Mouse (Mus musculus): ENCODE data around the gene Ttll9. TPM values are rescaled to one million over a fixed set of nuclear protein-coding genes. Genes with fewer than 3 reads are reported as not detected.

The Ttll9 gene
- polyA plus RNA-seq, 1 experiment from 2014 or later: 1.1 TPM

DNA sequence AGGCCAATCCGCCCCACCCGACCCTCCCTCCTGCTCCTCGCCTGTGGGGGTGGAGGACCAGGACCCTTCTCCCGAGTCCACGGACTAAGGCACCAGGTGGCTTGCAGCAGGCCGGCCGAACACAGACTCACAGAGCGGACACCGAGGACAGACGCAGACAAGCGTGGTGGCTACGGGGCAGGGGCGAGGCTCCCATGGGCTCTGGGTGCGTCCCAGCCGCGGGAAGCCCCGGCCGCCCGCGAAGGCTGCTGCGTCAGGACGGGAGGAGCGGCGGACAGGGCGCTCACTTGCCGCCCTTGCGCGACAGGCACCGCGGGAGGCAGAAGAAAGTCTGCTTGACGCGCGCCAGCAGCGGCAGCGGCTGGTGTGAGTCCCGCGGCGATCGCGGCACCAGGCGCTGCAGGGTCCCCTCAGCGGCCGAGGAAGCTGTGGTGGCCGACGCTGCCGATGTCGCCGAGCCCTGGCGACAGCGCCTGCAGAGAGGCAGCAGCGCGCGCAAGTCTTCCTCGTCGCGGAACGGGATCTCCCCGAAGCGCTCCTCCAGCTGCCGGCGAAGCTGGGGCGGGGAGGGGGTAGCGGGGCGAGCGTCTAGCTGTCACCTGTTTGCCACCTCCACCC lies 19.3 kb upstream of the Ttll9 start:
- Histone ChIP-seq H3K4me1 (peaks cover 6% of the 10 kb centered on the region), H3K27ac (no peak overlapping the region), H3K4me2 (peak overlapping the region; percentile 77), H3K36me3 (no peaks in the 10 kb centered on the region), H3K4me3 (peak overlapping the region; percentile 37), H3K9me3 (no peaks in the 10 kb centered on the region), H3K9ac (peak overlapping the region; percentile 8; the same call in 1 of the 2 replicates), H3K27me3 (peaks cover 91% of the 10 kb centered on the region)
- no peak for ATAC-seq (ENCODE audit: borderline replicate concordance, extremely low read depth, low FRiP score, low TSS enrichment)
- WGBS: under 1% methylated on average over 53 of the region's 65 CpGs

DNA sequence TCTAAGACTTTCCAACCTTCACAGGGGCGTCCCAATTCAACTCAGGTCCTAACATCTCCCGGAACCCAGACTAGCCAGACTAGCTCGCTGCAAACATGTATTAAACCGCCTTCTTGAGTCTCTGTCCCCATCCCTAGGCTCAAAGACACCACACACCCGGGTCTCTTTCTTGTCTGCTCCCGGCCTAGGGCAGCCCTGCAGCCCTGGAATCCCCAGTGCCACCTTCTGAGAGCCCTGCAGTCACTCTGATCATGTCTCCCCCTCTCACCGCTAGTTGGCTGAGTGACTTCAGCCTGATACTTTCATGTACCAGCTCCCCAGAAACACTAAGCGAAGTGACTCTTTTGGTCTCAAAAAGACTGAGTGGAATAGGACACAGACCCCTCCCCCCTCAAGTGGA lies 18.7 kb upstream of the Ttll9 start:
- H3K27ac ChIP-seq: no peak overlapping the region
- H3K4me1 ChIP-seq: peaks cover 6% of the 10 kb centered on the region
- H3K4me3 ChIP-seq: peak overlapping the region; percentile 37
- H3K9ac ChIP-seq: no peak overlapping the region; the same call in 1 of the 2 replicates
- no peak for ATAC-seq (ENCODE audit: borderline replicate concordance, extremely low read depth, low FRiP score, low TSS enrichment)
- H3K36me3 ChIP-seq: no peaks in the 10 kb centered on the region
- no peaks in the 10 kb centered on the region for H3K9me3 ChIP-seq
- WGBS: 6% methylated on average over 8 of the region's 8 CpGs
- peak overlapping the region; percentile 77 for H3K4me2 ChIP-seq
- H3K27me3 ChIP-seq: peaks cover 96% of the 10 kb centered on the region

DNA sequence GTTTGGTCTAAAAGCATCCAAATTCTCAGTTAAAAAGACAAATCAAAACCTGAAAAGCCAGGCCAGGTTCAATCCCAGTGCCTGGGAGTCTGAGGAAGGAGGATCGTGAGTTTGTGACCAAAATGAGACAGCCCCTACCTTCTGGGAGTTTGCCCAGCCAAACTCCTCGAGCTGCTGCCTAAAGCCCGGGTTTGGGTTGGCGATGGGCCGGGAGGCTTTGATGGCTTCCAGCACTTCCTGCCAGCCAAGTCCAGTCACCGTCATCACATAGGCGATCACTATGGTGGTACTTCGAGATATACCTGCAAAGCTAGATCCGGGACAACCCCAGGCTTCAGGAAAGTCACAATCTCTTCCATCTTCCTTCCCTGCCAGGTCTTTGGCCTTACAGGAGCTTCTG lies 18.3 kb upstream of the Ttll9 start:
- H3K36me3 ChIP-seq: no peaks in the 10 kb centered on the region
- H3K4me3 ChIP-seq: no peak overlapping the region
- H3K9me3 ChIP-seq: no peaks in the 10 kb centered on the region
- H3K27me3 ChIP-seq: peaks cover 96% of the 10 kb centered on the region
- H3K9ac ChIP-seq: no peak overlapping the region
- 52% methylated on average over 9 of the region's 9 CpGs for WGBS
- ATAC-seq (ENCODE audit: borderline replicate concordance, extremely low read depth, low FRiP score, low TSS enrichment): no peak
- no peak overlapping the region for H3K27ac ChIP-seq
- H3K4me1 ChIP-seq: peaks cover 6% of the 10 kb centered on the region
- no peak overlapping the region for H3K4me2 ChIP-seq

DNA sequence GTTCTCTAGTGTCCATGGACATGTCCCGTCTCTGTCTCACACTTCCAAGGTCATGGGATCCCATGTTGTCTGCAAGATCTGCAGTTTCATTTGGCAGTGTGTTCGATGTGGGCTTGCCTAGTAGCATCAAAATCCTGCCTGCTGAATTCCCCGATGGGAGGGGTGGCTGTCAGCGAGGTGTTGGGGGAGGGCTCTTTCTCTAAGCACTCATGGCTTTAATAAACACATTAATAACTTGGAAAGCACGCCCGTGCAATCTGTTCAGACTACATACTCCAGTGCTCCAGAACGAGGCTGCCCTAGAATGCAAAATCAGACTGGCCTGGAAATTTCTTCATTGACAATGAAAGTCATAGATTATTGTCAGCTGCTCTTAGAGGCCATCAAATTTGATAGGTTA lies 15.2 kb upstream of the Ttll9 start:
- no peak overlapping the region for H3K9ac ChIP-seq
- H3K27me3 ChIP-seq: peaks cover 99% of the 10 kb centered on the region
- H3K4me2 ChIP-seq: no peak overlapping the region
- no peak overlapping the region for H3K27ac ChIP-seq
- no peak overlapping the region for H3K4me3 ChIP-seq
- 24% methylated on average over 7 of the region's 7 CpGs for WGBS
- no peaks in the 10 kb centered on the region for H3K36me3 ChIP-seq
- no peaks in the 10 kb centered on the region for H3K9me3 ChIP-seq
- ATAC-seq (ENCODE audit: borderline replicate concordance, extremely low read depth, low FRiP score, low TSS enrichment): peak; percentile 19; the same call in 1 of the 2 replicates
- H3K4me1 ChIP-seq: peaks cover 17% of the 10 kb centered on the region

DNA sequence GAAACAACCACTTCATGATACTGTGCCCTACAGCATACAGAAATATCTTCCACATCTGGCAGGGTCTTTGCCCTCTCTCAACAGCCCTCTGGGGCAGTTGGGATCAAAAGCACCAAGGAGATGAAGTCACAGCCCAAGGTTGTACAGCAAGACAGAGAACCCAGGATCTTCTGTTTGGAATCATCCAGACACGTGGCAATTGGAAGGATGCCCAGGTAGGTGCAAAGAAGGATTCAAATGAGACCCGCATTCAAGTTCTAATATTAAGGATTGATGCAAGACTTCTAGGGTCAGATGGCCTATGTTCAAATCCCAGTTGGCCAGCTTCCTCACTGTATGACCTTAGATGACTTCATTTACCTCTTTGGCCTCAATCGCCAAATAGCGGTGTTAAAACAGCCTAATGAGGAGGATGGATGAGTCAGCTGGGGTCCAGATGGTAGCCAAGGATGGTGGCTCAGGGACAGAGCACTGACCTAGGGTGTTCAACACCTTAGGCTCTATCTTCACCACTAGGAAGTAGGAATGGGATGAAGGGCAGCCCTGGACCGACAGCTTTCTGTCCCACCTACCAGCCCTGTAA lies 13.8 kb upstream of the Ttll9 start:
- Histone ChIP-seq H3K27me3 (peaks cover 94% of the 10 kb centered on the region), H3K27ac (no peak overlapping the region), H3K4me2 (no peak overlapping the region), H3K9ac (no peak overlapping the region), H3K9me3 (no peaks in the 10 kb centered on the region), H3K36me3 (no peaks in the 10 kb centered on the region), H3K4me1 (peaks cover 11% of the 10 kb centered on the region), H3K4me3 (no peak overlapping the region)
- 76% methylated on average over 5 of the region's 5 CpGs for WGBS
- no peak for ATAC-seq (ENCODE audit: borderline replicate concordance, extremely low read depth, low FRiP score, low TSS enrichment)

DNA sequence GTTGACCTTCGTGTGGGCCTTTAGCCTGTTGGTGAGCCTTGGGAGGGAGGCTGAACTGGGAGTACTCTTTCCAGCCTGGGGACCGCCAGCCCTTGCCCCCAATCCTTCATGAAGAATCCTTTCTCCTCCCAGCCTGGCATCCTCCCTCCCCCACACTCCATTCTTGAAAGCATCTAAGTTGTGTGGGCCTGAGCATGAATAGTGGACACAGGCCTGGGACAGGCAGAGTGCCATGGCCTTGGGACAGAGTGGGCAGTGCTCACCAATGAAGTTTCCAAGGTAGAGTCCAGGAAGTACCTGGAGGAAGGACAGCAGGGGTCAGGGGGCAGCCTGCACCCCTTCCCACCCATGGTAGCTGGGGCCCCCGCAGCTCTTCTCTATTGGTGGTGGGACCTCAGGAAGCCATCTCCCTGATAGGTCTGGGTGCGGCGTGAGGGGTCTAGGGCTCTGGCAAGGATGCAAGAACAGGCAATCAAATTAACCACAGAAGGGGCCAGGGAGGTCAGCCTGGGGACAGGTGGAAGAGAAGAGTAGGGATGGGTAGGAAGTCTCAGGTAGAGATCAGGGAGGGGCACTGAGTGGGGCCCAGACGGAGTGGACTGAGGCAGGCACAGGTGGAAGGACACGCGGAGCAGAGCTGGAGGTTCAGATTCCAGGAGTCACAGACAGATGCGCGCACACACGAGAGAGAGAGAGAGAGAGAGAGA lies 11.8 kb upstream of the Ttll9 start:
- Histone ChIP-seq H3K27ac (no peak overlapping the region), H3K27me3 (peaks cover 90% of the 10 kb centered on the region), H3K9me3 (no peaks in the 10 kb centered on the region), H3K9ac (no peak overlapping the region), H3K4me2 (peak overlapping the region; percentile 97; the same call in 1 of the 2 replicates), H3K4me3 (no peak overlapping the region), H3K36me3 (no peaks in the 10 kb centered on the region), H3K4me1 (peaks cover 11% of the 10 kb centered on the region; the same call in 1 of the 2 replicates)
- ATAC-seq (ENCODE audit: borderline replicate concordance, extremely low read depth, low FRiP score, low TSS enrichment): no peak
- WGBS: 43% methylated on average over 11 of the region's 11 CpGs

DNA sequence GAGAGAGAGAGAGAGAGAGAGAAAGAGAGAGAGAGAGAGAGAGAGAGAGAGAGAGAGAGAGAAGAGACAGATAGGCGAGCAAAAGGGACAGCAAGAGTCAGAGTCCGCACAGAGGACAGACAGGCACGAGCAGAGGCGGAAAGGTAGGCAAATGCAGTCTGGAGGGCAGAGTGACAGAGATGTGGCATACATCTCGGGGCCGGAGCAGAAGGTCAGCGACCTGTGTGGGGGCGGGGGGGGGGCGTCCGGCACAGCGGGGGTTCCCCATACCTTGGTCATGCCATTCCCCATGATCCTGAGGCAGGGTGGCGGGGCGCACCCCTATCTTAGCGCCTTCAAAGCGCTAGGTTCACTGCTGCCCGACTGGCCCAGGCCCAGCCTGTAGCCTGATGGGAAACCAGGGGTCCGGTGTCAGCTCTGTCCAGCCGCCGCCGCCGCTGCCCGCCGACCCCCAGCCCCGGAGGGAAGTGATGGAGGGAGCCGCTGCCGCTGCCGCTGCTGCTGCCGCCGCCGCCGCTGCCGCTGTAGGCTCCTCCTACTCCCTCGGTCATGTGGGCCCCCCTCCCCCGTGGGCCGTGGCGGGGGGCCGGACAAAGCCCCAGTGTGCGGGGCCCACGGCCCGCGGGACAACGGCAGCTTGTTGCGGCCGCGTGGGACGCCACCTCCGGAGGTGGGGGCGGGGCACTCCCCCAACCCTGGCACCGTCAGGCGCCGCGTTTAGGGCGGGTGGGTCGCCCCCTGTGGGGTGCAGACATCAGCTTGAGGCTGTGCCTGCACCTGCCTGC lies 11.0 kb upstream of the Ttll9 start, which contains the start of gene Dusp15:
Dusp15 (minus strand) TSS at position 634 of the 785 bp plus-strand sequence.
- Histone ChIP-seq H3K9ac (peak within 1 kb of the TSS; percentile 47), H3K27ac (no peak within 1 kb of the TSS), H3K27me3 (peaks cover 83% of the 10 kb centered on the region), H3K4me3 (peak within 1 kb of the TSS; percentile 55), H3K9me3 (no peaks in the 10 kb centered on the region), H3K36me3 (no peaks in the 10 kb centered on the region), H3K4me2 (peak within 1 kb of the TSS; percentile 97), H3K4me1 (peaks cover 11% of the 10 kb centered on the region; the same call in 1 of the 2 replicates)
- 1% methylated on average over 43 of the region's 54 CpGs for WGBS
- ATAC-seq (ENCODE audit: borderline replicate concordance, extremely low read depth, low FRiP score, low TSS enrichment): peak; percentile 56

DNA sequence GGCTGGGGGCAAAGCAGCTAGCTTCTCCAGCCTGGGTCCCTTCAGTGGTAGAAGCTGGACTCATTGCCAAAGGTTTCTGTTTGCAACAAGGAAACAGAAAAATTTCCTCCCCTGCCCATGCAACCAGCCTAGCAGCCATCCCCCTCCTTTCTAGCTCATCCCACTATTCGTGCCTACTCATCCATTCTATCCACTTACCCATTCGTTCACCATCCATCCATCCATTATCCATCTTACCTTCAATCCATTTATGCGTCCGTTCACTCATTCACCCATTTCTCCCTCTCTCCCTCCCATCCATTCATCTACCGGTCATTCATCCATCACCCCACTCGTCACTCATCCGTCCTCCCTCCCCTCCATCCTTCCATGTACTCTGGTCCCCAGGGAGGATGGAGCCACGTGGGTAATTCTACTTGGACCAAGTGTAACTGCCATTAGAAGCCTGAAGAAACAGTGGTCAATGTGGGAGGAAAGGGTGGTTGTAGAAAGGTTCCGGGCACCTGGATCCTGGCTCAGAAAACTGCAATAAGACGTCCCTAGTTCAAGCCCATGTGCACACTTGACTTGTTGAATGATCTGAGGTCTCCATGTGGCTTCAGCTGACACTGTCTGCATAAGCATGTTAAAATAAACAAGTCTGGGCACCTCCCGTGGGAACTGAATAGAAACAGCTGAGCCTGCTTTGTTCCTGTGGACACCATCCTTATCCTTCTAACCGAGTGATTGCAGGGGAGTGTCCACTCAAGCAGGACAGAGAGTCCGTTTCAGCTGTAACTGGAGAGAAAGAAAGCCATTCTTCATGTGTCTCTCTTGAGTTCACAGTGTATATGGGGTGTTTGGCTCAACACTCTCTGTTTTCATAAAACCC lies 10.2 kb upstream of the Ttll9 start:
- H3K9me3 ChIP-seq: no peaks in the 10 kb centered on the region
- 16% methylated on average over 13 of the region's 13 CpGs for WGBS
- H3K4me3 ChIP-seq: peak overlapping the region; percentile 55
- H3K27ac ChIP-seq: no peak overlapping the region
- no peak for ATAC-seq (ENCODE audit: borderline replicate concordance, extremely low read depth, low FRiP score, low TSS enrichment)
- peak overlapping the region; percentile 47 for H3K9ac ChIP-seq
- H3K27me3 ChIP-seq: peaks cover 84% of the 10 kb centered on the region
- H3K4me2 ChIP-seq: peak overlapping the region; percentile 97
- H3K4me1 ChIP-seq: peaks cover 11% of the 10 kb centered on the region; the same call in 1 of the 2 replicates
- H3K36me3 ChIP-seq: no peaks in the 10 kb centered on the region

DNA sequence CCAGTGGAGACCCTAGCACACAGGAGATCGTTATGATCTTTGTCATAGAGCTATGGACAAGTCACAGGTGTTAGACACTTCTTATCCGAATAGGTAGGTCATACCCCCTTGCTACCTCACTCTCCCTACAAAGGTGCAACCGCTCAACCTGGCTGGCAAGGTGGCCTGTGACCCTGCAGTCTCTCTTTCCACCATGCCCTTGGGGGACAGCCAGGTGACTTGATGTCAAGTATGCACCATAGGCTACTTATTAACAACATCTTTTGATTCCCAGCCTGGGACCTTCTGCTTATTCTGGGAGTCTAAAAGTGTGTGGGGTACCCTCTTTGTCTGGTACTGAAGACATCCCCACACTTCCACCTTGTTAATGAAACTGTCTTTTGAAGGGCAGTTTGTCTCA lies 4.2 kb upstream of the Ttll9 start:
- no peak for ATAC-seq (ENCODE audit: borderline replicate concordance, extremely low read depth, low FRiP score, low TSS enrichment)
- no peaks in the 10 kb centered on the region for H3K9me3 ChIP-seq
- no peak overlapping the region for H3K27ac ChIP-seq
- H3K9ac ChIP-seq: no peak overlapping the region
- H3K4me1 ChIP-seq: peaks cover 4% of the 10 kb centered on the region; the same call in 1 of the 2 replicates
- no peak overlapping the region for H3K4me3 ChIP-seq
- no peak overlapping the region for H3K4me2 ChIP-seq
- WGBS: 74% methylated on average over 3 of the region's 3 CpGs
- H3K36me3 ChIP-seq: no peaks in the 10 kb centered on the region
- H3K27me3 ChIP-seq: peaks cover 36% of the 10 kb centered on the region

DNA sequence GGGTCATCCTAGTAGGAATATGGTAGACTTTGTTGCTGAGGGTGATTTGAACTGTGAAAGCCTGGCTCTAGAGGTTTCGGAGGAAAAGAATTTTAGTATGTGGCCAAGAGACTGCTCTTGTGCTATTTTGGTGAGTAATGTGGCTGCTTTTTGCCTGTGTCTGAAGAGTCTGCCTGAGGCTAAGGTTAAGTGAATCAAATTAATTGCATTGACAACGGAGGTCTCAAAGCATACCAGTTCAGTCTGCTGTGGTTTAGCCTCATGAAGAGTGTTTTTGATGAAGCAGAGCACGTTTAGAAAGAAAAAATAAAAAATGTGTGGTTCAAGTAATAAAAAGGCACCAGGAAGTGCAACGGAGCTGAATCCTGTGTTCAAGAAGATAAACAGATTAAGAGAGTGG lies 3.3 kb downstream of the Ttll9 start:
- Histone ChIP-seq H3K9me3 (no peaks in the 10 kb centered on the region), H3K4me3 (no peak overlapping the region), H3K4me1 (peaks cover 4% of the 10 kb centered on the region; the same call in 1 of the 2 replicates), H3K36me3 (no peaks in the 10 kb centered on the region), H3K9ac (no peak overlapping the region), H3K27ac (no peak overlapping the region), H3K27me3 (no peaks in the 10 kb centered on the region), H3K4me2 (no peak overlapping the region)
- no peak for ATAC-seq (ENCODE audit: borderline replicate concordance, extremely low read depth, low FRiP score, low TSS enrichment)
- 69% methylated on average over 4 of the region's 4 CpGs for WGBS

DNA sequence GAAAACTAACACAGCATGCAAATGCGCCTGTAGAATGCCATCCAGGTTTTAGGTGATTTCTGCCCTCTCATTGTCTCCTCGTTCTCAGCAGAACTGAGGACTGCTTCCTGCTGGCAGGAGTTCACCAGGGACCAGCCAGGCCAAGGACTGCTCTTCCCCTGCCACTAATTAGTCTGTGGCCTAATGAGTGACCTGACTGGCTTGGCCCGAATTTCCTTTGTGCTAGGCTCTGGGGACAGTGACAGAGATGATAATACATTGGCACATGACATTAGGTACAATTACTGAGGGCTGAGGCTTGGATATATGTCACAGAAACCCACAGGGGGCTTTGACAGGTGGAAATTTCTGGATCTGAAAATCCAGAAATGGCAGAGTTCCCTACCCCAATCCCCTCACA lies 14.7 kb downstream of the Ttll9 start:
- 58% methylated on average over 3 of the region's 3 CpGs for WGBS
- H3K27ac ChIP-seq: no peak overlapping the region
- no peak overlapping the region for H3K4me3 ChIP-seq
- no peaks in the 10 kb centered on the region for H3K27me3 ChIP-seq
- H3K9ac ChIP-seq: no peak overlapping the region
- H3K4me2 ChIP-seq: no peak overlapping the region
- no peaks in the 10 kb centered on the region for H3K9me3 ChIP-seq
- H3K4me1 ChIP-seq: no peaks in the 10 kb centered on the region
- no peak for ATAC-seq (ENCODE audit: borderline replicate concordance, extremely low read depth, low FRiP score, low TSS enrichment)
- H3K36me3 ChIP-seq: no peaks in the 10 kb centered on the region
